Mouse (Mus musculus): ENCODE measurements around the gene Rpap1.

- no peak for TF ChIP-seq GATA1 (IDR thresholded peaks at IDR 0.05; ENCODE audit: low read length)
- no peak for TF ChIP-seq TAL1 (IDR thresholded peaks at IDR 0.05; ENCODE audit: low read length)
Observed at GRCm38 (mm10) chr2:119745281-119745680, 42.1 kb downstream of the Rpap1 start.
